Mouse (Mus musculus) gastrocnemius, adult 2 months (tissue): ENCODE results near the gene Il18. TPM values are rescaled to one million over a fixed set of nuclear protein-coding genes. Genes with fewer than 3 reads are reported as not detected.
A peak's percentile ranks its signal among the peaks of the same experiment; 100 is the strongest.

ENCODE experiments used
- DNase-seq: peaks from one replicate; pipeline ENCODE4 v3.0.0; 2022
- H3K27ac ChIP-seq: fragments of 200-600 bp; 2 replicates; pipeline ENCODE4 v1.8.1; 2022; ENCODE audit warnings: mild to moderate bottlenecking
- H3K4me3 ChIP-seq: fragments of 200-600 bp; 2 replicates; pipeline ENCODE4 v1.8.1; 2022; ENCODE audit warnings: mild to moderate bottlenecking, moderate library complexity
- CTCF ChIP-seq: fragments of 200-600 bp; IDR thresholded peaks from 2 replicates; pipeline ENCODE4 v1.8.1; 2022; ENCODE audit warnings: antibody characterized with exemption, mild to moderate bottlenecking, moderate library complexity
- intact Hi-C: fragments of 180-260 bp; cut with DNase I; formaldehyde crosslinking; loops from one replicate; pipeline ENCODE4 v1.15.1; 2025
- total RNA-seq, 2 experiments: library from RNA; stranded (reverse); gene quantifications; 2 replicates each; pipeline ENCODE4 v1.2.3; 2021

The Il18 gene
- total RNA-seq, 2 experiments from 2014 or later: 0.87 to 1.0 TPM

GRCm38 (mm10) chr9:50561918-50562360, 7.3 kb downstream of the Il18 start:
- no peak overlapping the region for H3K27ac ChIP-seq
- no peak for TF ChIP-seq CTCF
- no peak for DNase-seq
- H3K4me3 ChIP-seq: no peak overlapping the region
- intact Hi-C loops: no loop called here

GRCm38 (mm10) chr9:50565173-50565572, 10.5 kb downstream of the Il18 start:
- Histone ChIP-seq H3K4me3 (no peak overlapping the region), H3K27ac (no peak overlapping the region)
- intact Hi-C loops: no loop called here
- DNase-seq: peak; percentile 14
- TF ChIP-seq CTCF: no peak

- no peak overlapping the region for H3K27ac ChIP-seq
- DNase-seq: no peak
- intact Hi-C loops: no loop called here
- TF ChIP-seq CTCF: no peak
- no peak overlapping the region for H3K4me3 ChIP-seq
Observed at GRCm38 (mm10) chr9:50565940-50566339, 11.3 kb downstream of the Il18 start.

- H3K4me3 ChIP-seq: no peak overlapping the region
- intact Hi-C loops: no loop called here
- no peak for TF ChIP-seq CTCF
Observed at GRCm38 (mm10) chr9:50567372-50567771, 12.7 kb downstream of the Il18 start.

GRCm38 (mm10) chr9:50567881-50568280, 13.3 kb downstream of the Il18 start:
- H3K27ac ChIP-seq: no peak overlapping the region
- no peak overlapping the region for H3K4me3 ChIP-seq
- intact Hi-C loops: no loop called here
- TF ChIP-seq CTCF: no peak
- peak; percentile 42 for DNase-seq

More at GRCm38 (mm10) chr9:50567372-50567771, 12.7 kb downstream of the Il18 start:
- no peak overlapping the region for H3K27ac ChIP-seq
- no peak for DNase-seq

- DNase-seq: no peak
- TF ChIP-seq CTCF: no peak
- intact Hi-C loops: no loop called here
- Histone ChIP-seq H3K4me3 (no peak overlapping the region), H3K27ac (no peak overlapping the region)
Observed at GRCm38 (mm10) chr9:50569599-50570525, 15.2 kb downstream of the Il18 start.

- Histone ChIP-seq H3K4me3 (no peak overlapping the region), H3K27ac (no peak overlapping the region)
- intact Hi-C loops: no loop called here
- DNase-seq: no peak
- no peak for TF ChIP-seq CTCF
Observed at GRCm38 (mm10) chr9:50580370-50580769, 25.7 kb downstream of the Il18 start.

GRCm38 (mm10) chr9:50585145-50585818, 30.7 kb downstream of the Il18 start:
- Histone ChIP-seq H3K4me3 (no peak overlapping the region), H3K27ac (no peak overlapping the region)
- no peak for DNase-seq
- no peak for TF ChIP-seq CTCF
- intact Hi-C loops: no loop called here

- DNase-seq: no peak
Observed at GRCm38 (mm10) chr9:50586955-50587354, 32.3 kb downstream of the Il18 start.

GRCm38 (mm10) chr9:50590856-50591518, 36.4 kb downstream of the Il18 start:
- intact Hi-C loops: loop anchor here (10.0 kb wide), 1 partner anchor 146 kb away; no protein-coding TSS in a partner anchor
- Histone ChIP-seq H3K4me3 (no peak overlapping the region), H3K27ac (no peak overlapping the region)
- TF ChIP-seq CTCF: no peak
- DNase-seq: peak; percentile 42

More at GRCm38 (mm10) chr9:50586955-50587354, 32.3 kb downstream of the Il18 start:
- no peak overlapping the region for H3K27ac ChIP-seq
- intact Hi-C loops: no loop called here
- TF ChIP-seq CTCF: no peak
- no peak overlapping the region for H3K4me3 ChIP-seq

GRCm38 (mm10) chr9:50592955-50593354, 38.3 kb downstream of the Il18 start:
- no peak overlapping the region for H3K4me3 ChIP-seq
- H3K27ac ChIP-seq: no peak overlapping the region
- no peak for TF ChIP-seq CTCF
- DNase-seq: no peak
- intact Hi-C loops: loop anchor here (10.0 kb wide), 1 partner anchor 148 kb away; no protein-coding TSS in a partner anchor

- peak; percentile 47 for TF ChIP-seq CTCF
- Histone ChIP-seq H3K4me3 (no peak overlapping the region), H3K27ac (no peak overlapping the region)
- DNase-seq: no peak
- intact Hi-C loops: loop anchor here (10.0 kb wide), 1 partner anchor 149 kb away; no protein-coding TSS in a partner anchor
Observed at GRCm38 (mm10) chr9:50593544-50593943, 38.9 kb downstream of the Il18 start.
